ENCODE assay signal across 19 mouse cellular contexts in genomic region chr11:104265669-104266068, GRCm38 (mm10). TPM values are rescaled to one million over a fixed set of nuclear protein-coding genes. Genes with fewer than 3 reads are reported as not detected.
DNase-seq lines count a peak whose midpoint lies in the region; TF ChIP-seq lines count a peak whose summit lies in the region.
"Had no signal": no experiment of that assay in that cellular context is flagged by ENCODE, and none has a peak within 500 bp of the region (broad histone marks: within the 10 kb centered on the region; RNA-seq: fewer than 3 reads in every experiment).

No protein-coding gene starts in this region.

- peaks cover 36% of the 10 kb centered on the region for H3K4me1 ChIP-seq in kidney, adult 2 months (ENCODE audit: control insufficient read depth, insufficient read depth, low read length)

- peak; percentile 65 for DNase-seq in adrenal gland, adult 2 months
- no peak for DNase-seq in adrenal gland, postnatal 4 days (ENCODE audit: low spot score in 2 of 2)
- DNase-seq in kidney, adult 2 months: no peak
- no peak for DNase-seq in kidney, postnatal 36 days
- no peak for DNase-seq in cerebellum, postnatal 4 days (ENCODE audit: low spot score in 2 of 2)
- DNase-seq: adrenal gland, adult 8-10 months; adrenal gland, postnatal 14 days; cerebellum, adult 11-12 months; cerebellum, adult 2 months; cerebellum, adult 9-10 months; cerebellum, postnatal 10 days; cerebellum, postnatal 25 days; embryo, embryonic 11 days had no signal

- no peak overlapping the region for H3K4me3 ChIP-seq in kidney, adult 2 months (ENCODE audit: insufficient read depth, low read depth, low read length)
- H3K4me3 ChIP-seq: embryonic facial prominence, embryonic 13.5 days; embryonic facial prominence, embryonic 15.5 days; erythroblast, embryonic 14.5 days; forebrain, embryonic 10.5 days; forebrain, embryonic 12.5 days had no signal

- TF ChIP-seq CTCF in kidney, adult 2 months (conservative IDR thresholded peaks at IDR 0.05; ENCODE audit: insufficient read depth, insufficient read length, low read depth, low read length): no peak

- no peaks in the 10 kb centered on the region for H3K27me3 ChIP-seq in kidney, adult 2 months (replicated peaks; ENCODE audit: control insufficient read depth, insufficient read depth, low read length)
- H3K27me3 ChIP-seq: embryonic facial prominence, embryonic 13.5 days; embryonic facial prominence, embryonic 15.5 days; forebrain, embryonic 12.5 days had no signal

- peak overlapping the region; percentile 44; the same call in 1 of the 2 replicates for H3K27ac ChIP-seq in kidney, adult 2 months (ENCODE audit: insufficient read depth, low read depth, low read length)
- H3K27ac ChIP-seq: embryonic facial prominence, embryonic 13.5 days; embryonic facial prominence, embryonic 15.5 days; forebrain, embryonic 10.5 days; forebrain, embryonic 12.5 days had no signal

- no peak for TF ChIP-seq POLR2A in kidney, adult 2 months (IDR thresholded peaks at IDR 0.05; ENCODE audit: low read depth, low read length)

- no peaks in the 10 kb centered on the region for H3K36me3 ChIP-seq in kidney, adult 2 months (ENCODE audit: control insufficient read depth, insufficient read depth, low read length)
- H3K36me3 ChIP-seq: embryonic facial prominence, embryonic 13.5 days; embryonic facial prominence, embryonic 15.5 days; forebrain, embryonic 10.5 days; forebrain, embryonic 12.5 days had no signal

RNA-seq across cellular contexts. Expression of gene Mapt, which starts 34.5 kb away (rescaled TPM):
- 100 to 1,000 TPM in 1 of 2 experiments, 10 to 100 TPM in 1; 95.3 to 270 TPM for total RNA-seq in adrenal gland, adult 2 months (2021)
- 38.0 and 59.1 TPM in 2 replicates for polyA plus RNA-seq in adrenal gland, adult 2 months (2012; rRNA removed)
- 100 to 1,000 TPM; 105 to 107 TPM for total RNA-seq in adrenal gland, postnatal 4 days (2021)
- polyA plus RNA-seq in kidney, adult 2 months (2012; rRNA removed): 49.8 and 53.4 TPM in 2 replicates
- total RNA-seq: common myeloid progenitor, adult 5-6 weeks had no signal
- polyA plus RNA-seq: erythroblast, embryonic 14.5 days had no signal
